Mouse (Mus musculus) inflammation-experienced regulatory T-cells, adult 6 months (primary cell): ENCODE results near the gene Slc39a7. TPM values are rescaled to one million over a fixed set of nuclear protein-coding genes. Genes with fewer than 3 reads are reported as not detected.

Experiments
- ATAC-seq: one replicate; pipeline ENCODE4 v1.8.0; 2017
- polyA plus RNA-seq, 3 experiments: library from polyadenylated mRNA; unstranded; fragments of 100-300 nt; shearing (Covaris generic); gene quantifications; one replicate each; pipeline ENCODE4 v1.2.1; 2017

Gene Slc39a7
- polyA plus RNA-seq = 10 to 100 TPM; 40.8 to 49.3 (median 44.7) TPM

DNA sequence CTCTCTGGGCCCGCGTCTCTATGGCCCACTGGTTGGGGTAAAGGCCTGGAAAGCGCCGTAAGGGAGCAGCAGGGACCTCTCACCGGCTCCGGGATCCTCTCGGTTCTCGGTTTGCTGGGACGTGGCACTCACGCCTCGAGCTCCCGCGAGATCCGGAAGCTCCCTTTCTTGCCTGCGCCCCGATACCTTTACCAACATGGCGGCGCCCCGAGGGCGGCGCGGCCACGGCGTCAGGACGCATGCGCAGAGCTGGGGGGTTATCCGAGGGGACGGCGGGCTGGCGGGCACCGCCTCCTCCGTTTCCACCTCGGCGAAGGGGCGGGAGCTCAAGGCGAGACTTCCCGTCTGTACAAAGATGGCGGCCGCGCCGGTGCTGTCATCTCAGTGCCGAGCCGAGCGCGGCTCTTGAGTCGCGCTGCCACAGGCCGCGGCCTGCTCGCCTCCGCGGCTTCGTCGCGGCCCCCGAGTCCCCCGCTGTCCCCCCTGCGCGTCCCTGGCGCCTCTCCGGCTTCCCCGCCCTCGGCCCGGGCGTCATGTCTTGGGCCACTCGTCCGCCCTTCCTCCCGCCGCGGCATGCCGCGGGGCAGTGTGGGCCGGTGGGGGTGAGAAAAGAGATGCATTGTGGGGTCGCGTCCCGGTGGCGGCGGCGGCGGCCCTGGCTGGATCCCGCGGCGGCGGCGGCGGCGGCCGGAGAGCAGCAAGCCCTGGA lies at the start of gene Slc39a7, which contains the start of gene Rxrb:
Gene Slc39a7 (minus strand): TSS at position 218 of the 709 bp plus-strand sequence.
Gene Rxrb (plus strand): TSS at position 348 of the 709 bp plus-strand sequence.
- peak; percentile 63 for ATAC-seq

DNA sequence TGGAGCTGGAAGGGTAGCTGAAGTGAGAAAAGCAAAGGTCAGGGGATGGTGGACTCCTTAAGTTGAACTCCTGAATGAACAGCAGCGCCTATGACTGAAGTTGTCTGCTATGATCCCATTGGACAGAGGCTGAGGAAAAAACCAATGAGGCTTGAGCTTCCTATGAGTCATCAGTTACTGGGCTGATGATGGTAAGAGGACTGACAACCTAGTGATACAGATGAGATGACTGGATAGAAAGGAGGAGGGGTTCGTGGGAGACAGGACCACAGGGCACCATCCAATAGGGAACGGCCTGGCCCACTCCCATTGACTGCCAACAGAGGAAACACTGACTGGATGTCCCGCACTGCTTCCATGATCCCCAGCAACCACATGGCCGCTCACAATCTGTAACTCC lies 48.1 kb upstream of the Slc39a7 start:
- peak; percentile 87 for ATAC-seq

DNA sequence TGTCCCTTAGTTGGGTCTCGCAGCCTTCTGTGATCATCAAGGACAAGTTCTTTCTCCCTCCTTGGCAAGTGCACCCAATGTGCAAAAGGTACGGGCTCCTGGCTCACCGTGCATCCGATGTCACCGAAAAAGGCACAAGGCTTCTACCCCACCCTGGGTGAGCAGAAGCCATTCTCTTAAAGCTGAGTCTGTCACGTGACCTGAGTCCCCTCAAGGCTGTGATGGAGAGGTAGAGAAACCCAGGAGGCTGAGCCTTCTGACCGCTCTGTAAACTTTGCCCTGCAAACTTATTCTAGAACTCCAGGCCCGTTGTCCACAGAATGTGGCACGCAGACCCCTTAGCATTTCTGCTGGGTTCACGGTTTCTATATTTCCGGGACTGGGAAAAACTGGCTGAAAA lies 47.5 kb upstream of the Slc39a7 start:
- no peak for ATAC-seq

DNA sequence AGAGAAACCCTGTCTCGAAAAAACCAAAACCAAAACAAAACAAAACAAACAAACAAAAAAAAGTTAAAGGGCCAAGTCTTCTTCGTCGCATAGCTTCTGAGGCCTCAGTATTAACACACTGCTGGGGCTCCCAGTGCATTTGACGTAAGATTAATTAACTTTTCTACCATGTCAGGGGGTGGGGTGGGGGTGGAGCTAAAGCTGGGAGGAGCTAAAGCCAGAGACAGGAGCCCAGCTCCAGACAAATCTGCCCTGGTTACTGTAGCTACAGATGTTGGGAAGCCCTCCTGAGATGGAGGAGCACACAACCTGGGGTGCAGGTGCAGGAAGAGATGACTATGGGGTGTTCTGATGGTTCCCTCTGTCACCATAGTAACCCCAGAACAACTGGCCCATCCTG lies 46.7 kb upstream of the Slc39a7 start:
- ATAC-seq = no peak

DNA sequence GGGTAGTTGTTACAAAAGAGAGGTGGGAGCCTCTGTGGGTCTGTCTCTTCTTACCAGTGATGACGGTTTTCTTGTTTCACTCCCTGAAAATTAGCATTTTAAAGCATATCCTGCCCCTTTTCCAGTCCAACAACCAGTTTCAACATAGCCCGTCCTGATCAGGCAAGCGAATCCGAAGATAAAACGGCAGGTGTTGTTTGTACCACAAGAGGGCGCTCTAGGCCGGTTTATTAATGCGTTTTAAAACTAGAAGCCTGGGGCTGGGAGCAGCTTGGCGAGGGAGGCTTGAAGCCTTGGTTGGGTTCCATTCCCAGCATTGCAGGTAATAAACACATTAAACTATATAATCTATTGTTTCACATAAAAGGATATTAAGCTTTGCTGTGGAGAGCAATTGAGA lies 46.1 kb upstream of the Slc39a7 start:
- peak; percentile 54 for ATAC-seq

DNA sequence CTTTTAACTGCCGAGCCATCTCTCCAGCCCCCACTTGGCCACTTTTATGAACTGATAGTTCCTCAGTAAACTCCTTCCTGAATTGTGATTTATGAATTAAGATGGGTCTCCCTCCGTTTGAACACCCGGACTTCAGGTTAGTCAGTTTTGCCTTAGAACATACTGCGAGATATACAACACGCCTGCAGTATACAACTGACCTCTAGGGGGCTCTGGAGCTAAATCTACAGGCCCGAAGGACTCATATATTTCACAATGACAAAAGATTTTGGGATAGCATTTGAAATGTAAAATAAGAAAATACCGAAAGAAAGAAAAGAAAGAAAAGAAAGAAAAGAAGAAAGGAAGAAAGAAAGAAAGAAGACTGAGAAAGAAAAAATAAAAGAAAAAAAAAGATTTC lies 43.8 kb upstream of the Slc39a7 start:
- ATAC-seq = no peak

DNA sequence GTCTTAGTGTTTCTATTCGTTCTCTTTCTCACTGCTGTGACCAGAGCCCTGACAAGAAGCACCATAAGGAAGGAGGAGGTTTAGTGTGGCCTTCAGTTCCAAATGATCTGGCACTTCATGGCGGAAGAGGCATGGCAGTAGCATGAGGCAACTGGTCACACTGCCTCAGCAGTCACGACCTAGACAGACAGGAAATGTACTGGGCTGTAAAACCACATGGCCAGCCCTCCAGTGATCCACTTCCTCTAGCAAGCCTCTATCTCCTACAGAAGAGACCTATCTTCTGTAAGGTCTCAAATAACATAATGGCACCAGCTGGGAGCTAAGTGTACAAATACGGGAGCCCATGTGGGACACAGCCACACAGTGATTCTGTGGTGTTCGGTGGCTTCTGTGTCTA lies 40.6 kb upstream of the Slc39a7 start:
- no peak for ATAC-seq

DNA sequence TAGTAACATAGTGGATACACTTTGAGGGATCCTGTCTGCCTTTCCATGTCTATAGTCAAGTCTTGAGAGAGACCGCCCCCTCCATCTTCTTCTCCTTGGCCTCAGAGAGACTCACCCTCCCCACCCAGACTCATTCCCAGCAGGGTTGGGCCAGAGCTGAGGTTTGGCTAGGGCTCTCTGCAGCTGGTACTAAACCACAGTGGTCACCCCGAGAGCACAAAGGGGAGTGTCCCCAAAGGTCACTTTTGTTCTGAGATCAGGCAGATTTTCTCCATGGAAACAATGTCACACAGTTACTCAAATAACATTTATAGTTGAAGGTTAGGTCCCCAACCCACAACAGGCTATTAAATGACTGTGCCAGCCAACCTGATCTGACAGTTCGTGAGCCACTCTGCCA lies 37.4 kb upstream of the Slc39a7 start:
- ATAC-seq = no peak

DNA sequence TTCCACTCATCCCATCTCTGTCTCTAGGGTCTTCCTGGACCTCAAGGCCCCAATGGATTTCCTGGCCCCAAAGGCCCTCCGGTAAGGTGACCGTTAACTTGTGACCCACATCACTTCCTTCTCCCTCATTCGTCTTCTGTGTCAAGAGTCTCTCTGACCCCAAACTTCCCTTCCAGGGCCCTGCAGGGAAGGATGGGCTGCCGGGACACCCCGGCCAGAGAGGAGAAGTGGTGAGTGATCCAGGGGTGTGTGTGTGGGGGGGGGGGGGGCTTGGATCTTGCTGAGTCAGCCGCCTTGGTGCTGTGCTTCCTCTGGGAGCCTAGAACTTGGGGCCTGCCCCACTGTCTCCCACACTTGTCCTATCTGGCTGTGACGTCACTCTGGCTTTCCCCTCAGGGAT lies 25.7 kb upstream of the Slc39a7 start:
- no peak for ATAC-seq

DNA sequence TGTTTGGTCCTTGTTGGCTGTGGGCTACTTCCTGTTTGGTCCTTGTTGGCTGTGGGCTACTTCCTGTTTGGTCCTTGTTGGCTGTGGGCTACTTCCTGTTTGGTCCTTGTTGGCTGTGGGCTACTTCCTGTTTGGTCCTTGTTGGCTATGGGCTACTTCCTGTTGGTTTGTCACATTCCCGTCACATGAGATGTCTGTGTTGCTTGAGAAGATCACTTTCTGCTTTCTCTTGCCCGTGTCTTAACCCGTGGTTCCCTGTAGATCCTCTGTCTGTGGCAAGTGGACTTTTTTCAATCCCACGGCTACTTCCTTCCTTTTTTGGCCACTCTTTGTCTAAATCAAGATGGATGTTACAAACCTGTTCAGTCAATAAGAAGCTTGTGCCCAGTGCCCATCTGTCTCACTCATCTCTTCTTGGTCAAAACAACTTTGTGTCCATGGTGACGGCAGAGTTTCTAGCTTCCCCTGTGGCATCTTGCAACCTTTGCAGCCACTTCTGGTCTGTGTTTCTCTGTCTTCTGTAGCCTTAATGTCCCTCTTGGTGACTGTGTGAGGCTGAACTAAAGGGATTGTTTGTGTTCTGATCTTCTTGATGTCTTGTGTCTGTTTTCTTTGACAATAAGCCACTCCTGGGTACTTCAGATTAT lies 16.0 kb upstream of the Slc39a7 start:
- ATAC-seq = peak; percentile 38

DNA sequence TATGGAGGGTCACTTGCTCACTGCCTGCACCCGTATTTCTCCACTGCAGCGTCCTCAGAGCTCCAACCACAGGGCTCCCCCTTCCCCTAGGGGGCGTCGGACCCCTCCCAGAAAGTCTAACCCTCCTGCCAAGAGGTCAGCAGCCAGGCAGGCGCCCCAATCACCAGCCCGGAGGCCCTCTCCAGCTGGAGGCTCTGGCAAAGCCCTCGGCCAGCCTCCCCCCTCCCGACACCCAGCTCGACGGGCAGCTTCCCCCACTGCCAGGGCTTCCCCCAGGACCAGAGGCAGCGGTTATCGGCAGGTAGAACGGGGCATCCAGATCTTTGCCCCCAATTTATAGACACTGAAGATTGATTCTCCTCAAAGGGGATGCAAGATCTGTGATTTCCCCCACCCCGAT lies 14.5 kb upstream of the Slc39a7 start:
- ATAC-seq = no peak

DNA sequence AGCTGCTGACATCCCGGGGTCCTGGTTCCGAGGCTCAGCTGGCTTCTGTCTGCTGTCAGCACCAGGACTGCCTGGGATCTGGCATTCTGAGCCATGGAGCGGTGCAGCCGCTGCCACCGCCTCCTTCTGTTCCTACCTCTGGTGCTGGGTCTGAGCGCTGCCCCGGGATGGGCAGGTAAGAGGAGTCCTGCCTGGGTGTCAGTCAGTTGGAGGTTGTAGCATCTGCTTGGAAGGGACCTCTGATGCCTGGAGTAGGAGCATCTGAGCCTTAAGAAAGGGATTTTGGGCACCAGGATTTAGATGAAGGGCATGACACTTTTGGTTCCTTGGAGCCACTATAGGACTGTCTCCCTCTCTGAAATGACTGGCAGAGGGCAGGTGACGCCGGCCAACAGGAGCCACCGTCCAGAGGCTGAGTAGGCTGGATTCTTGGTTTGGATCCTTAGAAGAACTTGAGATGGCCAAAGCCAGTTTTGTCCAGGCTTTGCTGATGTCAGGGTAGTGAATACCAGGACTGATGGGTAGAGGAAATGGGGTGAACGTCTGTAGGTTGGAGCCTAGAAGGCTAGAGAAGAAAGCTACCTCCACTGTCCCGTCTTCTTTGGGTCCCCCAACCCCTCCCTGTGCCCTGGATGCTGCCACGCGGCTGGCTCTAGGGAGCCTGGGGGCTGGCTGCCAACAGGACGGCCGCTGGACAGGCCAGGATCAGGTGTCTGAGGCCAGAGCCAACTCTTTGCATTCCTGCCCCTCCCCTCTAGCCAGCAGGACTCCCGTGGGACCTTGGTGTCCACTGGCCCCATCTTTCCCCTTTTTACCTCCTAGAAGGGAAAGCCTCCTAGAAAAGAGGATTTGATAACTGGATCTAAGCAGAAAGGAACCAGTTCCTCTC lies 8.3 kb upstream of the Slc39a7 start:
- ATAC-seq = no peak

DNA sequence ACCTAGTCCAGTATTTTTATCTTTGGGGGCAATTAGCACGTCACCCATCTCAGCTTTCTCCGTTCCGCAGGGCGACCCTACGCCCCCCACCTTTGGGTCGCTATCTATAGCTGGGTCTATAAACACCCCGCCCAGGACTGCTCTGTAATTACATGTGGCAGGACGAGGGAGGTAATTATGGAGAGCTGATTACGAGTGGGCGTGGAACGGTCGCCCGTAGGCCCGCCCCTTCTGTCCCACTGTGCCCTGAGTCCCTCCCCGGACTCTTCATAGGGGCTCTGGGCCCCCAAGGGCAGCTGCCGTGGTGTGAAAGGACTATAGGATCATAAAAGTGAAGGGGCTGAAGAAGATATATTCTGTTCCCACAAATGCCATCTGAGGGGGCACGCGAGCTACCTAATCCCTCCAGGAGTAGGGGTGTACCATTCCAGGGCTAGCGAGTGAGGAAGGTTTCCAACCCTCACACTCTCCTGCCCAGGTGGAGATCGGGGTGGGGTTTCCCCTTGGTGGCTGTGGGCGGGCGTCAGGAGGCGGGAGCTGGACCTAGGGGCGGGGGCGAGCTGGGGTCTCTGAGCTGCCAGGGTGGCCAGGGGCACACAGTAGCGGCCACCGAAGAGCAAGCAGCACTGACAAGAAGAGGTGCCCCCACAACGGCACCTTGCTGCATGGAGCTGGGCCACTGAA lies 7.5 kb upstream of the Slc39a7 start, which contains the start of gene Col11a2:
Gene Col11a2 (plus strand): TSS at position 560 of the 684 bp plus-strand sequence.
- ATAC-seq = no peak

DNA sequence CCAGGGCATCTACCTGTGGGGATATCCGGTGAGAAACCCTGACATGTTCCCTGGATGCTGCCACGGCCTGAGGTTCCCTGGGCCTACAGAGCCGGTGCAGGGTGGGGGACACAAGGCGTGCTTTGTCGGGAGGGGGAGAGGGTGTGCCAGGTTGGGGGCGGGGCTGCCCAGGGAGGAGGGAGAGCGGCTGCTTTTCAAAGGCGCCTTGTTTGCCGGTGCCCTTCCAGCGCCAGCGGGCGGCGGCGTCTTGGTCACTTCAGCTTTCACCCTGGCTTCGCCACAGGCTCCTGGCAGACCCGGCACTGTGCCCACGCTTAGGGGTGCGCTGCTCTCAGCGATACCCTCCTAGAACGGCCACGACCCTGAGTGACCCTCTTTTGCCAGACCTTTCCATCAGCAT lies 7.0 kb upstream of the Slc39a7 start:
- no peak for ATAC-seq

DNA sequence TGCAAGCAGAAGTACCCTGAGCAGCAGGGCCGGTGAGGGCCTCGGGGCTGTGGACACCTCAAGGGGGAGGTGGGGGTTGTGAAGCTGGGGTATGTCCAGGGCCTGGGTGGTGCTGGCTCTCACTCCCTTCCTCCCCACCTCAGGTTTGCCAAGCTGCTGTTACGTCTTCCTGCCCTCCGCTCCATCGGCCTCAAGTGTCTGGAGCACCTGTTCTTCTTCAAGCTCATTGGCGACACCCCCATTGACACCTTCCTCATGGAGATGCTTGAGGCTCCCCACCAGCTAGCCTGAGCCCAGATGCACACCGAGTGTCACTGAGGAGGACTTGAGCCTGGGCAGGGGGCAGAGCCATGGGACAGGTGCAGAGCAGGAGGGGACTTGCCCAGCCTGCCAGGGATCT lies 5.8 kb upstream of the Slc39a7 start:
- no peak for ATAC-seq

DNA sequence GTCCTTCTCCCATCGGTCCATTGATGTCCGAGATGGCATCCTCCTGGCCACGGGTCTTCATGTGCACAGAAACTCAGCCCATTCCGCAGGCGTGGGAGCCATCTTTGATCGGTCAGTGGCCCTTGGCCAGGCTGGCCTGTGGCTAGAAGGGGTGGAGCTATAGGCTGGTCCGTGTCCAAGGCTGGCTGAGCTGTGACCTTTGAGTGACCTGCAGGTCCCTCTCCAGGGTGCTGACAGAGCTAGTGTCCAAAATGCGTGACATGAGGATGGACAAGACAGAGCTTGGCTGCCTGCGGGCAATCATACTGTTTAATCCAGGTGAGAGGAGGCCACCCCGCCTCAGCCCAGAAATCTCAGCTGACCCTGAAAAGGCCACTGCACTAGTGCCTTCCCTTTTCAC lies 5.2 kb upstream of the Slc39a7 start:
- ATAC-seq = no peak

DNA sequence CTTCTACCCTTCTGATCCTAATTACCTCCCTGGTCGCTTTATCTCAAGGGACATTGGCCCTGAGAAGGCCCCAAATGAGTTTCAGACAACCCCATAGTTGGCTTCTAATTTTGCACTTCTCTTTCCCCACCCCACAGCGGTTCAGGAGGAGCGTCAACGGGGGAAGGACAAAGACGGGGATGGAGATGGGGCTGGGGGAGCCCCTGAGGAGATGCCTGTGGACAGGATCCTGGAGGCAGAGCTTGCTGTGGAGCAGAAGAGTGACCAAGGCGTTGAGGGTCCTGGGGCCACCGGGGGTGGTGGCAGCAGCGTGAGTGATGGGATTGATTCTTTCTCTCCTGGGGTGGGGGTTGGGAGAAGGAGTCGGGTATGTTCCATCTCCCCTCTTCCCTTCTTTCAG lies 4.0 kb upstream of the Slc39a7 start:
- no peak for ATAC-seq

DNA sequence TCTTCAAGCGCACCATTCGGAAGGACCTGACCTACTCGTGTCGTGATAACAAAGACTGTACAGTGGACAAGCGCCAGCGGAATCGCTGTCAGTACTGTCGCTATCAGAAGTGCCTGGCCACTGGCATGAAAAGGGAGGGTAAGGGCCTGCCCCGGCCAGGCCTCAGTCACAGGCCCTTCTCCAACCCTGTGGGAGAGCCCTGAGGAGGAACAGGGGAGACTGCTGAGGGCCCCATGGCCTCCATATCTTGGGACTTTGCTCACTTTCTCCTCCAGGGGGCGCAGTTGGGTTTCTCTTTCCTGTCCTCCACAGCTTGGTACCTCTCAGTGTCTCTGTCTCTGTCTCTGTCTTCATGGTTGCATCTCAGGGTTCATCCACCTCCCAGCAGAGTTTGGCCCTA lies 2.6 kb upstream of the Slc39a7 start:
- no peak for ATAC-seq

DNA sequence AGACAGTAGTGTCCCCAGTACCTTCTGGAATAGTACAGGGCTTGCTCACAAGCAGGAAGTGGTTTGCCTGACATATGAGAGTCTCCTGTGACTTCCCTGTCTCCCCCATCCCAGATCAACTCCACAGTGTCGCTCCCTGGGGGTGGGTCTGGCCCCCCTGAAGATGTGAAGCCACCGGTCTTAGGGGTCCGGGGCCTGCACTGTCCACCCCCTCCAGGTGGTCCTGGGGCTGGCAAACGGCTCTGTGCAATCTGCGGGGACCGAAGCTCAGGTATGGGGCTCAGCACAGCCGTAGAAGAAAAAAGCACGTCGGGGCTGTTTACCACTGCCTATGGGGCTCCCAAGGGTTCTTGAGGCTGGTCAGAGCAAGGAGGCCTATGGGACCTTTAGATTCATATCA lies 2.0 kb upstream of the Slc39a7 start:
- ATAC-seq = no peak

DNA sequence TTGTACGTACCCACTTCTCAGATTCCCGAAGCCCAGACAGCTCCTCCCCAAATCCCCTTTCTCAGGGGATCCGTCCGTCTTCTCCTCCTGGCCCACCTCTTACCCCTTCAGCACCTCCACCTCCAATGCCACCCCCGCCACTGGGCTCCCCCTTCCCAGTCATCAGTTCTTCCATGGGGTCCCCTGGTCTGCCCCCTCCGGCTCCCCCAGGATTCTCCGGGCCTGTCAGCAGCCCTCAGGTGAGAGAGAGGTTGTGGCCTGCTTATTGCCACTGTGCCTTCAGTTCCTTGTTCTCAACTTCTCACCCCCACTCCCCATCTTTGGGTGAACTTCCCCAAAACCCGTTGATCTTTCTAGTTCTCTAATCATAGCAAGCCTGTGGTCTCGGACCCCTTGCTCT lies 1.3 kb upstream of the Slc39a7 start:
- ATAC-seq = no peak

DNA sequence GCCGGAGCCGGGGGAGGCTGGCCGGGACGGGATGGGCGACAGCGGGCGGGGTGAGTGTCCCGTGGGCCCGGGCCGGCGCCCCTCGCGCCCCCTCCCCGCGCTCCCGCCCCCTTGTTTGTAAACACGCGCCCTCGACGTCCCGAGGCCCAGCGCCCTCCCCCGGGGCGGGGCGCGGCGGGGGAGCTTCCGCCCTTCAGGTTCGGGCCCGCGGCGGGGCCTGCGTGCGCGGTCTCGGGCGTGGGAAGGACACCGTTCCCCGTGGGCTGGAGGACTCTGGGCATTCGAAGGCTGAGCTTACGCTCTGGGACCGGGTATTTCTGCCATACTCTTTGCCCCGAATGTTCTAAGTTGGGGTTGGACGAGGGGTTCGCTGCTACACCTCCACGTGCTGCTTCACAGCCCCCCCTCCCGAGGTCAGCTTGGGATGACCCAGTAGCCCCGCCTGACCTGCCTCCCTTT lies 721 bp upstream of the Slc39a7 start:
- ATAC-seq = no peak

DNA sequence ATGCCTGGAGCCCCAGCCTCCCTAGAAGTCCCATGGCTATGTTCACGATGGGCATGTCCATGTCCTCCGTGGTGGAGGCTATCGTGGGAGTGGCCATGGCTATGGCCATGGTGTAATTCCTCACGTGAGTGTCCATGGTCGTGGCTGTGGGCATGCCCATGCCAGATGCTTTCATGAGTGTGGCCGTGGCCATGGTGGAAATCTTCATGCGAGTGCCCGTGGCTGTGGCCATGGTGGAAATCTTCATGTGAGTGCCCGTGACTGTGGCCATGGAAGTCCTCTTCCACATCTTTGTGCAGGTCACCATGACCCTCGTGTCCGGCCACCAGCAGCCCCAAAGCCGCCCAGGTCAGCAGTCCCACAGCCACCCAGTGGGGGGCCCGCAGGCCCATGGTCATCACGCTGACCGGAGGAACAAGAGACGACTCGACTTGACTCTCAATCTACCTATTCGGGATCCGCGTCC lies 588 bp downstream of the Slc39a7 start:
- ATAC-seq = no peak
